Mouse (Mus musculus) natural killer cell, adult 2 months (primary cell): ENCODE measurements around the gene Hdgfl3.
"Not testable (repeated sequence)": the region's sequence is repeated elsewhere in the genome, so short reads cannot be mapped to it uniquely, and the experiment has no call there.

Experiments
- DNase-seq, 2 experiments: peaks; one replicate each; pipeline ENCODE4 v3.0.0; 2022; ENCODE audit warnings: low spot score in 2 of 2

The Hdgfl3 gene

GRCm38 (mm10) chr7:81854568-81855307 is 79.5 kb downstream of the Hdgfl3 start:
- DNase-seq, result peak; percentile 44 to 54

GRCm38 (mm10) chr7:81851706-81852105 is 82.6 kb downstream of the Hdgfl3 start:
- no peak for DNase-seq

GRCm38 (mm10) chr7:81850171-81850570 is 84.1 kb downstream of the Hdgfl3 start:
- no peak for DNase-seq

GRCm38 (mm10) chr7:81849633-81850032 is 84.6 kb downstream of the Hdgfl3 start:
- DNase-seq, result no peak

- peak in 1 of 2 experiments; percentile 18 for DNase-seq
Observed at GRCm38 (mm10) chr7:81849214-81849613, 85.1 kb downstream of the Hdgfl3 start.

GRCm38 (mm10) chr7:81847777-81848176 is 86.5 kb downstream of the Hdgfl3 start:
- DNase-seq, result no peak

GRCm38 (mm10) chr7:81847010-81847409 is 87.3 kb downstream of the Hdgfl3 start:
- no peak for DNase-seq

- no peak for DNase-seq
Observed at GRCm38 (mm10) chr7:81846008-81846407, 88.3 kb downstream of the Hdgfl3 start.

GRCm38 (mm10) chr7:81845313-81845712 is 89.0 kb downstream of the Hdgfl3 start:
- DNase-seq, result no peak

- DNase-seq, result no peak
Observed at GRCm38 (mm10) chr7:81844801-81845200, 89.5 kb downstream of the Hdgfl3 start.

GRCm38 (mm10) chr7:81843903-81844302 is 90.4 kb downstream of the Hdgfl3 start:
- DNase-seq, result no peak

- DNase-seq, result no peak
Observed at GRCm38 (mm10) chr7:81842998-81843397, 91.3 kb downstream of the Hdgfl3 start.

- DNase-seq, result no peak
Observed at GRCm38 (mm10) chr7:81842141-81842540, 92.1 kb downstream of the Hdgfl3 start.

GRCm38 (mm10) chr7:81841439-81841838 is 92.8 kb downstream of the Hdgfl3 start:
- DNase-seq, result no peak

- no peak for DNase-seq
Observed at GRCm38 (mm10) chr7:81840661-81841181, 93.6 kb downstream of the Hdgfl3 start.

- no peak for DNase-seq
Observed at GRCm38 (mm10) chr7:81839746-81840145, 94.5 kb downstream of the Hdgfl3 start.

- DNase-seq, result not testable (repeated sequence)
Observed at GRCm38 (mm10) chr7:81837771-81838170, 96.5 kb downstream of the Hdgfl3 start.

- DNase-seq, result no peak
Observed at GRCm38 (mm10) chr7:81835430-81835829, 98.8 kb downstream of the Hdgfl3 start.

- peak in 1 of 2 experiments; percentile 18 for DNase-seq
Observed at GRCm38 (mm10) chr7:81834847-81835246, 99.4 kb downstream of the Hdgfl3 start.
